Mouse (Mus musculus): ENCODE data around the gene Ccdc62. TPM values are rescaled to one million over a fixed set of nuclear protein-coding genes. Genes with fewer than 3 reads are reported as not detected.

Gene Ccdc62
- polyA plus RNA-seq, 1 experiment from 2014 or later, result 3.7 TPM

DNA sequence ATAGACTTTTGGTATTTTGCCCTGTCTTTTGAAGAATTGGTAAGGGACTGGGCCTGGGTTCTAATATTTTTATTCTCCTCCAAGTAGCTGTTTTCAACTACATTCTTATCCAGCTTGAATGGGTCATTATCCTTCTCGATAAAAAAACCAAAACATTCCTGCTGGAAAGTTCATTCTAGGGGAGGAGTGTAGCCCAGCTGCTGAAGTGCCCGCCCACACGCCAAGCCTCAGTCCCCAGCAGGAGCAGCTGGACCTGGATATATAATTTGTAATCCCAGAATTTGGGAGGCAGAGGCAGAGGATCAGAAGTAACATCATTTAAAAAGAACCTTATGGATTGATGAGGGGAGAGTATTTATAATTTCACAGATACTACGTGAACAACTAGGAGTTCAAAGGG lies 16.1 kb downstream of the Ccdc62 start:
- ATAC-seq (ENCODE audit: low FRiP score, low read depth), result no peak
- no peaks in the 10 kb centered on the region for H3K9me3 ChIP-seq
- 70% methylated on average over 4 of the region's 4 CpGs for WGBS

DNA sequence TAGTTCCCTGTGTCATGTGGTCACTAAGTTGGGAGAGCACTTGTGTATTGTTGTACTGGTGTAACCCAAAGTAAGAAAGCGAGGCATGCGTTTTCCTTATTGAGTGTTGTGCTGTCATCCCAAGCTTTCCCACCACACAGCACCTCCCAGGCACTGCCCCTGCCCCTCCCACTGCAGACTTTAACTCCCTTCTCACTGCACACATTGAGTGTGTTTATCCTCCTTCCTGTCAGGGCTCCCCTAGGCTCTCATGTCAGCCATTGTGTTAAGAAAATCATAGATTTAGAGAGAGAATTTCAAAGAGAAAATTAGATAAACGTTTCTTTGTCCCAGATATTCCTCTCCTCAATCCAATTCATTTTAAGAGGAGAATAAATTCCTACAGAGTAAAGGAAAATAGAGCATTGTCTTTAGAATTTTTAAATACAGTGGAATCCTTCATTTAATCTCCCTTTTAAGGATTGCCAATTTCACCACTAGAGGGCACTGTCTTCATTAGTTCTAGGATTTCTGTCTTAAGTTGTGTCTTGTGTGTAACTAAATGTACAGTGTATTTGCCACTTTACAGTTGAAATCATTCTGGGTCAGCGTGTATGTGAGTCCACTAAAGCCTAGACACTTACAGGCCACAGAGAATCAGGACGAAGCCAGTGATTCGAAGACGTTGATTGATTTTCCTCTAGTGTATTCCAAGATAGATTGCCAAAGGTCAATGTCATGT lies 16.7 kb downstream of the Ccdc62 start:
- H3K4me2 ChIP-seq, result no peak overlapping the region
- no peak overlapping the region for H3K4me3 ChIP-seq
- H3K9ac ChIP-seq, result no peak overlapping the region
- no peaks in the 10 kb centered on the region for H3K27me3 ChIP-seq
- no peaks in the 10 kb centered on the region for H3K36me3 ChIP-seq
- no peaks in the 10 kb centered on the region for H3K4me1 ChIP-seq (replicated peaks)
- WGBS, result 53% methylated on average over 7 of the region's 7 CpGs
- H3K9me3 ChIP-seq, result no peaks in the 10 kb centered on the region
- no peak for ATAC-seq (ENCODE audit: low FRiP score, low read depth)
- no peak overlapping the region for H3K27ac ChIP-seq (replicated peaks)

More for the DNA sequence above, 16.1 kb downstream of the Ccdc62 start:
- H3K4me3 ChIP-seq, result no peak overlapping the region
- H3K27me3 ChIP-seq, result no peaks in the 10 kb centered on the region
- H3K4me2 ChIP-seq, result no peak overlapping the region
- H3K27ac ChIP-seq (replicated peaks), result no peak overlapping the region
- no peaks in the 10 kb centered on the region for H3K4me1 ChIP-seq (replicated peaks)
- no peaks in the 10 kb centered on the region for H3K36me3 ChIP-seq
- H3K9ac ChIP-seq, result no peak overlapping the region

GRCm38 (mm10) chr5:123952365-123953045 lies 22.0 kb downstream of the Ccdc62 start:
- Histone ChIP-seq H3K9ac (no peak overlapping the region), H3K27me3 (no peaks in the 10 kb centered on the region), H3K4me3 (no peak overlapping the region), H3K36me3 (no peaks in the 10 kb centered on the region), H3K27ac (replicated peaks) (no peak overlapping the region), H3K4me2 (no peak overlapping the region), H3K9me3 (no peaks in the 10 kb centered on the region), H3K4me1 (replicated peaks) (no peaks in the 10 kb centered on the region)
- no peak for ATAC-seq (ENCODE audit: low FRiP score, low read depth)
- WGBS, result 64% methylated on average over 5 of the region's 5 CpGs

DNA sequence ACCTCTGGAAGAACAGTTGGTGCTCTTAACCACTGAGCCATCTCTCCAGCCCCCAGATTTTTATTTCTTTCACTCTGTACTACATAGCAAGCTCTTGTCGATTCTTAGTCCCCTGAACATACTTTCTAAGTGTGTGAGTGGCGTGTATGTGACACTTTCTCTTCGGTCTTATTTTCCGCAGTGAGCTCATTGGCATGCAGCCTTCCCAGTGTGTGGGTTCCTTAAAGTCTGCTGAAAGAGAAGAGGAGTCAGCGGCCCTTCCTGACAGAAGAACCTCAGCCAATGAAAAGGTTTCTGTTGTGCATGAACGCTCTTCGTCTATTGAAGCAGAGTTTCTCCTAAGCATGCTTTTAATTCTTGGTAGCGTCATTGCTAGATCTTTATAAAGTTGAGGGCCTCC lies 26.7 kb downstream of the Ccdc62 start:
- H3K9me3 ChIP-seq, result no peaks in the 10 kb centered on the region
- H3K4me1 ChIP-seq (replicated peaks), result no peaks in the 10 kb centered on the region
- H3K4me2 ChIP-seq, result no peak overlapping the region
- no peak overlapping the region for H3K9ac ChIP-seq
- no peaks in the 10 kb centered on the region for H3K36me3 ChIP-seq
- ATAC-seq (ENCODE audit: low FRiP score, low read depth), result no peak
- H3K27me3 ChIP-seq, result no peaks in the 10 kb centered on the region
- no peak overlapping the region for H3K27ac ChIP-seq (replicated peaks)
- H3K4me3 ChIP-seq, result no peak overlapping the region
- 81% methylated on average over 8 of the region's 8 CpGs for WGBS

- Histone ChIP-seq H3K4me2 (no peak overlapping the region), H3K4me1 (replicated peaks) (no peaks in the 10 kb centered on the region), H3K9ac (no peak overlapping the region), H3K9me3 (no peaks in the 10 kb centered on the region), H3K27ac (replicated peaks) (no peak overlapping the region), H3K27me3 (no peaks in the 10 kb centered on the region), H3K36me3 (no peaks in the 10 kb centered on the region), H3K4me3 (no peak overlapping the region)
- no peak for ATAC-seq (ENCODE audit: low FRiP score, low read depth)
- WGBS, result 87% methylated on average over 3 of the region's 3 CpGs
Observed at GRCm38 (mm10) chr5:123959018-123959417, 28.5 kb downstream of the Ccdc62 start.

DNA sequence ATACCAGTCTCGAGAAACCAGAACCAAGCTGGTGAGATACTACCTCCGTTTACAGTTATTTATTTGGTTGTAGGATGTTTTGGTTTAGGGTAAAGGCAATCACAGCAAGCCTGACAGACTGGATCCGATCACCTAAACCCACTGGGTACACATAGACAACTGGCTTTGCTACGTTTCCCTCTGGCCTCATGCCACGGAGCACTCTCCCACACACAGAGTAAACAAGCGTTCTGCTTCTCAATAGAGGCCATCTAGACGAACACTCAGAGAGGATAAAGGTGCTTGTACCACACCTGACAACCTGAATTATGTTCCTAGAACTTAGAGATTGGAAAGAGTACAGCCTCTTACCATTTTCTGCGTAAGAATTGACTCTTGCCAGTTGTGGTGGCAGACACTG lies 29.6 kb downstream of the Ccdc62 start:
- Histone ChIP-seq H3K9me3 (no peaks in the 10 kb centered on the region), H3K4me3 (no peak overlapping the region), H3K9ac (no peak overlapping the region), H3K27ac (replicated peaks) (no peak overlapping the region), H3K4me1 (replicated peaks) (no peaks in the 10 kb centered on the region), H3K36me3 (no peaks in the 10 kb centered on the region), H3K27me3 (no peaks in the 10 kb centered on the region), H3K4me2 (no peak overlapping the region)
- 75% methylated on average over 8 of the region's 8 CpGs for whole genome bisulfite sequencing
- ATAC-seq (ENCODE audit: low FRiP score, low read depth), result no peak

DNA sequence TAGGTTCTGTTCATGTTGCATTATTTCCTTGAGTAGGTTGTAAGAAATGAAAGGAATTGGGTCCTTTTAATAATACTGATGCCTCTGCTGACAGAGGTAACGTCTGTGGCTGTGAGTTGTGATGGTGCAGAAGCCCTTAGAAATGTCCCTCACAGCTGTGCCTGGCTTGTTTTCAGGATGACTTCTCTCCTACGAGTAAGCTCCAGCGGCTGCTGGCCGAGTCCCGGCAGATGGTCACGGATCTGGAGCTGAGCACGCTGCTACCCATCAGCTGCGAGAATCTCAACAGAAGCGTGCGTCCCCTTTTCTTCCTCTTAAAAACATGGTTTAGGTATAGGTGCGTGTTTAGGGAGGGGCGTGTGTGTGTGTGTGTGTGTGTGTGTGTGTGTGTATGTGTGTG lies 30.6 kb downstream of the Ccdc62 start:
- Histone ChIP-seq H3K4me3 (no peak overlapping the region), H3K27me3 (no peaks in the 10 kb centered on the region), H3K27ac (replicated peaks) (no peak overlapping the region), H3K36me3 (no peaks in the 10 kb centered on the region), H3K4me1 (replicated peaks) (no peaks in the 10 kb centered on the region), H3K9ac (no peak overlapping the region), H3K9me3 (no peaks in the 10 kb centered on the region), H3K4me2 (no peak overlapping the region)
- ATAC-seq (ENCODE audit: low FRiP score, low read depth), result no peak
- 81% methylated on average over 12 of the region's 12 CpGs for WGBS

DNA sequence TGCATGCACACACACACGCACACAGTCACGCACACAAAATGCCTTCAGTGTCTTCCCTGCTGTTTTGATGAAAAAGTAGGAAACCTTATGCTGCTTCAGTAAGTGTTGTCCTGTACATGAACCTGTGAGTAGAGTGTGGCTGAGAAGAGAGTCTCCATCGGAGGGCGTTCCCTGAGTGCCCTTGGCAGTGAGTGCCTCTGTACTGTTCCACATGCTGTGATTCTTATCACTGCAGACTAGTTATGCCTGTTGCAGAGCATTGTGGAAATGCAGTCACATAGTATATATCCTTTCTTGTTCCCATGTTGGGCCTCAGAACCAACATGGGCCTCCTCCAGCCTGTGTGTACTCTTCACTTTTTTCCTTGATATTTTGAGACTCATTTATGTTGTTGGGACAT lies 33.7 kb downstream of the Ccdc62 start:
- no peak overlapping the region for H3K27ac ChIP-seq (replicated peaks)
- H3K36me3 ChIP-seq, result no peaks in the 10 kb centered on the region
- H3K4me2 ChIP-seq, result no peak overlapping the region
- H3K9me3 ChIP-seq, result no peaks in the 10 kb centered on the region
- no peak overlapping the region for H3K4me3 ChIP-seq
- H3K27me3 ChIP-seq, result no peaks in the 10 kb centered on the region
- no peak for ATAC-seq (ENCODE audit: low FRiP score, low read depth)
- no peak overlapping the region for H3K9ac ChIP-seq
- WGBS, result 94% methylated on average over 4 of the region's 4 CpGs
- H3K4me1 ChIP-seq (replicated peaks), result no peaks in the 10 kb centered on the region

DNA sequence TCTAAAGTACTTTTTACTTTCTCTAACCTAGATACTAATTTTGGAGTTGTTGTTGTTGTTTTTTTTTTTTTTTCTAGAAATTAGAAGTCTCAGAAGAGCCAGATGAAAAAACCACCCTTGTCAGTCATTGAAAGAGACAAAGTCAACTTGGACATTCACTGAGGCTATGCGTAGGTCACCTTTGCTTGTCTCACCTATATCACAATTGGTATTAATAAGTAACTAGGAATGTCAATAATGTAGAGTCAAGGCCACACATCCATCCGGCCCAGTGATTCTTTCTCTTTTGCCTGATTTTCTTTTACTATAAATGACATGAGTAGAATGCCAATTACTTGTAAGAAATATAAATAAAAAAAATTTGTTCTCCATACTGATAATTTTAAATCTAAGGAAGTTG lies 36.3 kb downstream of the Ccdc62 start:
- Histone ChIP-seq H3K4me3 (no peak overlapping the region), H3K36me3 (no peaks in the 10 kb centered on the region), H3K4me2 (no peak overlapping the region), H3K27me3 (no peaks in the 10 kb centered on the region), H3K9ac (no peak overlapping the region), H3K9me3 (no peaks in the 10 kb centered on the region), H3K4me1 (replicated peaks) (no peaks in the 10 kb centered on the region), H3K27ac (replicated peaks) (no peak overlapping the region)
- ATAC-seq (ENCODE audit: low FRiP score, low read depth), result no peak
- 89% methylated on average over 2 of the region's 2 CpGs for WGBS

- 92% methylated on average over 5 of the region's 5 CpGs for WGBS
- Histone ChIP-seq H3K9ac (no peak overlapping the region), H3K4me1 (replicated peaks) (no peaks in the 10 kb centered on the region; the same call in 1 of the 2 replicates)
Observed at GRCm38 (mm10) chr5:123968468-123968867, 38.0 kb downstream of the Ccdc62 start.

DNA sequence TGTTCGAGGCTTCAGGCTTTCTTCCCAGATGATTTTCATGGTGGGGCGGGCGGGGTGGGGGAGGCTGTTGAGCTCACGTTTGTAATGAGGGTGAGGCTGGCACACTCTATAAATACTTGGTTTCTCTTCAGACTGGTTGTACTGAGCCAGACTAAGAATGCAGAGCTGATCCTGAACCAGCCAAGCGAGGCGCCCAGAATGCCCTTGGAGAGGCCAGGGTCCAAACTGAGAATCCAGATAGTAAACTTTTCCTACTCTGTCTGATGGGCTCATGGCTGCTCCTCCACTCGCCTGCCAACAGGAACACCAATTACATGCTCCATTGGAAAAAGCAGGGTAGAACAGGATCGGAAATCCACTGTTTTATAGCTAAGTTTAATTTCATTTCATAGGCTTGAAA lies 38.7 kb downstream of the Ccdc62 start:
- Histone ChIP-seq H3K4me2 (no peak overlapping the region), H3K27ac (replicated peaks) (no peak overlapping the region), H3K4me1 (replicated peaks) (no peaks in the 10 kb centered on the region; the same call in 1 of the 2 replicates), H3K36me3 (no peaks in the 10 kb centered on the region), H3K4me3 (no peak overlapping the region), H3K9ac (no peak overlapping the region), H3K27me3 (no peaks in the 10 kb centered on the region), H3K9me3 (no peaks in the 10 kb centered on the region)
- ATAC-seq (ENCODE audit: low FRiP score, low read depth), result no peak
- WGBS, result 66% methylated on average over 8 of the region's 8 CpGs

More at GRCm38 (mm10) chr5:123968468-123968867, 38.0 kb downstream of the Ccdc62 start:
- Histone ChIP-seq H3K36me3 (no peaks in the 10 kb centered on the region), H3K9me3 (no peaks in the 10 kb centered on the region), H3K27ac (replicated peaks) (no peak overlapping the region), H3K27me3 (no peaks in the 10 kb centered on the region), H3K4me3 (no peak overlapping the region), H3K4me2 (no peak overlapping the region)
- no peak for ATAC-seq (ENCODE audit: low FRiP score, low read depth)

GRCm38 (mm10) chr5:123970576-123970975 lies 40.1 kb downstream of the Ccdc62 start:
- H3K4me1 ChIP-seq (replicated peaks), result peaks cover 12% of the 10 kb centered on the region
- H3K27me3 ChIP-seq, result no peaks in the 10 kb centered on the region; the same call in 1 of the 2 replicates
- no peaks in the 10 kb centered on the region for H3K9me3 ChIP-seq
- no peaks in the 10 kb centered on the region for H3K36me3 ChIP-seq
- ATAC-seq (ENCODE audit: low FRiP score, low read depth), result no peak
- H3K27ac ChIP-seq (replicated peaks), result no peak overlapping the region
- H3K4me2 ChIP-seq, result no peak overlapping the region
- 88% methylated on average over 4 of the region's 4 CpGs for WGBS
- no peak overlapping the region for H3K9ac ChIP-seq
- no peak overlapping the region for H3K4me3 ChIP-seq

Data from hindbrain, embryonic 15.5 days (tissue).